Mouse (Mus musculus) skeletal muscle tissue, adult 2 months (tissue): Measurements from ENCODE around the gene Rab19.
"Not testable (repeated sequence)": the region's sequence is repeated elsewhere in the genome, so short reads cannot be mapped to it uniquely, and the experiment has no call there.

ENCODE experiments used
- DNase-seq: peaks from one replicate; pipeline ENCODE4 v3.0.0-alpha.2; 2012; ENCODE audit warnings: low read depth, low spot score

Rab19 gene

GRCm38 (mm10) chr6:39381125-39381880 lies at the start of gene Rab19:
Rab19 (plus strand) TSS chr6:39381175.
- no peak for DNase-seq

GRCm38 (mm10) chr6:39331998-39332700 lies 48.8 kb upstream of the Rab19 start:
- DNase-seq: no peak

GRCm38 (mm10) chr6:39334224-39334623 lies 46.8 kb upstream of the Rab19 start:
- no peak for DNase-seq

GRCm38 (mm10) chr6:39334873-39335272 lies 46.1 kb upstream of the Rab19 start:
- no peak for DNase-seq

- no peak for DNase-seq
These were observed 42.6 kb upstream of the Rab19 start for GRCm38 (mm10) chr6:39338359-39338758.

GRCm38 (mm10) chr6:39341798-39342197 lies 39.2 kb upstream of the Rab19 start:
- no peak for DNase-seq

- peak; percentile 63 for DNase-seq
These were observed 37.0 kb upstream of the Rab19 start for GRCm38 (mm10) chr6:39344020-39344419.

- DNase-seq: no peak
These were observed 35.5 kb upstream of the Rab19 start for GRCm38 (mm10) chr6:39345430-39345829.

GRCm38 (mm10) chr6:39346991-39347501 lies 33.9 kb upstream of the Rab19 start:
- no peak for DNase-seq

GRCm38 (mm10) chr6:39347880-39348814 lies 32.8 kb upstream of the Rab19 start:
- no peak for DNase-seq

GRCm38 (mm10) chr6:39348946-39349345 lies 32.0 kb upstream of the Rab19 start:
- no peak for DNase-seq

GRCm38 (mm10) chr6:39359207-39359606 lies 21.8 kb upstream of the Rab19 start:
- not testable (repeated sequence) for DNase-seq

- DNase-seq: no peak
These were observed 18.3 kb upstream of the Rab19 start for GRCm38 (mm10) chr6:39362684-39363083.

GRCm38 (mm10) chr6:39369631-39370030 lies 11.3 kb upstream of the Rab19 start:
- DNase-seq: no peak

GRCm38 (mm10) chr6:39372042-39372441 lies 8.9 kb upstream of the Rab19 start:
- DNase-seq: no peak

GRCm38 (mm10) chr6:39372727-39373126 lies 8.2 kb upstream of the Rab19 start:
- DNase-seq: peak; percentile 31

GRCm38 (mm10) chr6:39373301-39373955 lies 7.5 kb upstream of the Rab19 start:
- DNase-seq: no peak

GRCm38 (mm10) chr6:39376775-39377174 lies 4.2 kb upstream of the Rab19 start:
- no peak for DNase-seq

- DNase-seq: peak; percentile 67
These were observed 3.6 kb upstream of the Rab19 start, which contains the start of gene Slc37a3 for GRCm38 (mm10) chr6:39377311-39377827. Slc37a3 (minus strand) TSS chr6:39377675.

- DNase-seq: not testable (repeated sequence)
These were observed 2.7 kb upstream of the Rab19 start for GRCm38 (mm10) chr6:39378161-39378835.
